Mouse (Mus musculus): ENCODE measurements around the gene Zfp663. TPM values are rescaled to one million over a fixed set of nuclear protein-coding genes. Genes with fewer than 3 reads are reported as not detected.

The Zfp663 gene
- polyA plus RNA-seq, 1 experiment = not detected

- TF ChIP-seq FLI1 (IDR thresholded peaks at IDR 0.05; ENCODE audit: low read length) = no peak
- TF ChIP-seq GATA1 (IDR thresholded peaks at IDR 0.05; ENCODE audit: borderline replicate concordance, low read length) = no peak
- Histone ChIP-seq H3K27me3 (replicated peaks) (peaks cover 39% of the 10 kb centered on the region), H3K4me1 (peaks cover 7% of the 10 kb centered on the region; the same call in 1 of the 2 replicates), H3K36me3 (replicated peaks; ENCODE audit: low read length) (no peaks in the 10 kb centered on the region), H3K9me3 (peaks cover 23% of the 10 kb centered on the region), H3K4me3 (replicated peaks) (no peak overlapping the region)
These were observed 6.9 kb upstream of the Zfp663 start for GRCm38 (mm10) chr2:165375478-165375877.

DNA sequence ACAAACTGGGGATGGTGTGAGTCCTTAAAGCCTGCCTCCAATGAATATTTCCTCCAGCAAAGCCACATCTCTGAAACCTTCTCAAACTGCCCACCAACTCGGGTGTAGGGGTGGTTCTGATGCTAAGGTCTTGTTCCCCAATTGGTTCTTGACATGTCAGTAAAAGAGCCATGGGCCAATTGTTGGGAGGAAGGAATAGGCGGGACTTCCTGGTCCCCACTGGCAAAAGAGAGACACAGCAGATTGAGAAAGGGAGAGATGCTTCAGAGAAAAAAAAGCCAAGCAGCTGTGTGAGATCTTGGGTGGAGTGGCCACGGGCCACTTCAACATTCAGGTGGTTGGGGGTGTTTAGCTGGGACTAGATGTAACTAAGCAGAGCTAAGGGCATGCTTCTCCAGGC lies 2.5 kb upstream of the Zfp663 start:
- Histone ChIP-seq H3K9me3 (peaks cover 11% of the 10 kb centered on the region; the same call in 1 of the 2 replicates), H3K27me3 (replicated peaks) (peaks cover 52% of the 10 kb centered on the region), H3K4me1 (peaks cover 26% of the 10 kb centered on the region), H3K36me3 (replicated peaks; ENCODE audit: low read length) (no peaks in the 10 kb centered on the region), H3K4me3 (replicated peaks) (no peak overlapping the region)
- no peak for TF ChIP-seq FLI1 (IDR thresholded peaks at IDR 0.05; ENCODE audit: low read length)
- TF ChIP-seq GATA1 (IDR thresholded peaks at IDR 0.05; ENCODE audit: borderline replicate concordance, low read length) = no peak

GRCm38 (mm10) chr2:165370348-165370747 lies 1.8 kb upstream of the Zfp663 start:
- H3K36me3 ChIP-seq (replicated peaks; ENCODE audit: low read length) = no peaks in the 10 kb centered on the region
- peaks cover 54% of the 10 kb centered on the region for H3K27me3 ChIP-seq (replicated peaks)
- H3K4me1 ChIP-seq = peaks cover 19% of the 10 kb centered on the region
- TF ChIP-seq FLI1 (IDR thresholded peaks at IDR 0.05; ENCODE audit: low read length) (no peak), GATA1 (IDR thresholded peaks at IDR 0.05; ENCODE audit: borderline replicate concordance, low read length) (no peak)
- H3K4me3 ChIP-seq (replicated peaks) = no peak overlapping the region
- H3K9me3 ChIP-seq = peaks cover 11% of the 10 kb centered on the region; the same call in 1 of the 2 replicates

DNA sequence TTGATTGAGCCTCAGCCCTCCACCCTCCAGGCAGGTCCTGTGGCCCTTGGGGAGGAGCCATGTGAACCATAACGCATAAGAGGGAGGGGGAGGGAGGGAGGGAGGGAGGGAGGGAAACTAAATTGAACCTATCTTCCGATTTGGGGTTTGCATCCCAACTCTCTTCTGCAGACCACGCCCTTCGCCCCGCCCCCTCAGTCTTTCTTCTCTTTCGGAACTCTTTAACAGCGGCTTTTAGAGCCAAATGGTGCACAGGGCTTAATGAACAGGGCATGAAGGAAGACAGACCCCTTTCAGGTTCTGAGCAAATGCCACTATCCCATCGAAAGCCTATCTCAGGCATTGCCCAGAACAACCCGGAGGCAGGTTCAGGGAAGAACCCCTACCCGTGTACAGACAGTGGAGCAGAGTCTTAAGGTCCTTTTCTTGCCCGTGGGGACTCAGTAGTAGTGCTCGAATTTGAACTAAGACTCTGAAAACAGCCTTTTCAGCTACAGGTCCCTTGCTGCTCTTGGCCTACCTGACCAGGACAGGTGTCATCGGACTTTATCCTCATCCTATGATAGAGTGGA lies 575 bp downstream of the Zfp663 start:
- H3K4me3 ChIP-seq (replicated peaks) = peak overlapping the region; percentile 53
- peaks cover 5% of the 10 kb centered on the region for H3K9me3 ChIP-seq
- peaks cover 59% of the 10 kb centered on the region for H3K27me3 ChIP-seq (replicated peaks)
- peaks cover 30% of the 10 kb centered on the region for H3K4me1 ChIP-seq
- TF ChIP-seq FLI1 (IDR thresholded peaks at IDR 0.05; ENCODE audit: low read length) (no peak), GATA1 (IDR thresholded peaks at IDR 0.05; ENCODE audit: borderline replicate concordance, low read length) (no peak)
- H3K36me3 ChIP-seq (replicated peaks; ENCODE audit: low read length) = no peaks in the 10 kb centered on the region

DNA sequence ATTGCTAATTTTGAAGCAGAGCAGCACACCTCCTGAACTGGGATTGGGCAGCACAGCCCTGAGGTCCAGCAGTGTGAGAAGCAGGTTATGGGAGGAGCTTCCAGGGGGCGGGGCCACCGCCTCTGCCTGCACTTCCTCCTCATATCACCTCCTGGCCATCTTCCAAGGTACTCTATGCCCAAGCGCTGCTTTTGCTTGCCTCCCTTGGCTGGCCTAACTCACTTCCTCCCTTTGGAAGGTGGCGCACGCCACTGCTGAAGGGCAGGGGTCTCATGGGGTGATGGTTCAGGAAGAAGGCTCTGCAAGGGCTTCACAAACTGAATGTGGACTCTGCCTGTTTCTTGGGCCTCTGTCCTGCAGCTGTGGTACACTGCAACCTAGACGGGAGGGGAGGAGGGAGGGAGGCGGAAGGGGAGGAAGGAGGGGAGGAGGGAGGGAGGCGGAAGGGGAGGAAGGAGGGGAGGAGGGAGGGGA lies 1.4 kb downstream of the Zfp663 start:
- Histone ChIP-seq H3K4me1 (peaks cover 30% of the 10 kb centered on the region), H3K9me3 (peaks cover 6% of the 10 kb centered on the region), H3K27me3 (replicated peaks) (peaks cover 64% of the 10 kb centered on the region), H3K36me3 (replicated peaks; ENCODE audit: low read length) (no peaks in the 10 kb centered on the region), H3K4me3 (replicated peaks) (no peak overlapping the region)
- TF ChIP-seq FLI1 (IDR thresholded peaks at IDR 0.05; ENCODE audit: low read length) (no peak), GATA1 (IDR thresholded peaks at IDR 0.05; ENCODE audit: borderline replicate concordance, low read length) (no peak)

GRCm38 (mm10) chr2:165364334-165365091 lies 4.0 kb downstream of the Zfp663 start:
- Histone ChIP-seq H3K27me3 (replicated peaks) (peaks cover 63% of the 10 kb centered on the region), H3K9me3 (peaks cover 6% of the 10 kb centered on the region)
- TF ChIP-seq GATA1 (IDR thresholded peaks at IDR 0.05; ENCODE audit: borderline replicate concordance, low read length) = no peak
- no peak for TF ChIP-seq FLI1 (IDR thresholded peaks at IDR 0.05; ENCODE audit: low read length)

DNA sequence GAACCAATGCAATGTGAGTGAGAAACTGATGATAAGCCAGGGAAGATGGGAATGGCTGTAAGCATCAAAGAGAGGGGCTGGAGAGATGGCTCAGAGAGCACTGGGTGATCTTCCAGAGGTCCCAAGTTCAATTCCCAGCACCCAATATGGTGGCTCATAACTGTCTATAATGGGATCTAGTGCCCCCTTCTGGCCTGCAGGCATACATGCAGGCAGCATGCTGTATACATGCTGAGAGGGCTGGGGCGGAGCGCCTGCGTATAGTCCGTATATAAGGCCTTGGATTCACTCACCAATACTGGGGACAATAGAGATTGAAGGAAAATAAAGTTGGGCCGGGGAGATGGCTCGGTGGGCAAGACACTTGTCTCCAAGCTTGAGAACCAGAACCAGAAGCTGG lies 5.2 kb downstream of the Zfp663 start:
- H3K36me3 ChIP-seq (replicated peaks; ENCODE audit: low read length) = no peaks in the 10 kb centered on the region
- H3K9me3 ChIP-seq = peaks cover 6% of the 10 kb centered on the region
- H3K4me1 ChIP-seq = peaks cover 27% of the 10 kb centered on the region
- TF ChIP-seq FLI1 (IDR thresholded peaks at IDR 0.05; ENCODE audit: low read length) (no peak), GATA1 (IDR thresholded peaks at IDR 0.05; ENCODE audit: borderline replicate concordance, low read length) (no peak)
- no peak overlapping the region for H3K4me3 ChIP-seq (replicated peaks)
- H3K27me3 ChIP-seq (replicated peaks) = peaks cover 57% of the 10 kb centered on the region

More at GRCm38 (mm10) chr2:165364334-165365091, 4.0 kb downstream of the Zfp663 start:
- H3K4me3 ChIP-seq (replicated peaks) = peak overlapping the region; percentile 79
- no peaks in the 10 kb centered on the region for H3K36me3 ChIP-seq (replicated peaks; ENCODE audit: low read length)
- H3K4me1 ChIP-seq = peaks cover 30% of the 10 kb centered on the region

DNA sequence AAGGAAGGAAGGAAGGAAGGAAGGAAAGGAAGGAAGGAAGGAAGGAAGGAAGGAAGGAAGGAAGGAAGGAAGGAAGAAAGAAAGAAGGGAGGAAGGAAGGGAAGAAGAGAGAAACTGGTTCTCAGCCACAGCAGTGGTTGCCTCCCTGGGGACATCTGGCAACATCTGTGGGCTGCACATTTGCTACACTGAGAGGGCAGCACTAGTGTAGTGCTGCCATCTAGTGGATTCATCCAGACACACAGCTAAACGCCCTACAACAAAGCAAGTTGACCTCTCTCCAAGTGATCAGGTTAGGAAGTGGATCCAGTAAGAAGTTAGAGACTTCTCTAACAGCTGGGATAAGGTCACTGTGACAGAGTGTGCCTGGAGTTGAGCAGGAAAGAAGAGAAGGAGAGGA lies 7.7 kb downstream of the Zfp663 start:
- TF ChIP-seq GATA1 (IDR thresholded peaks at IDR 0.05; ENCODE audit: borderline replicate concordance, low read length) = no peak
- TF ChIP-seq FLI1 (IDR thresholded peaks at IDR 0.05; ENCODE audit: low read length) = no peak
- no peak overlapping the region for H3K4me3 ChIP-seq (replicated peaks)
- peaks cover 51% of the 10 kb centered on the region for H3K27me3 ChIP-seq (replicated peaks)
- no peaks in the 10 kb centered on the region for H3K36me3 ChIP-seq (replicated peaks; ENCODE audit: low read length)
- peaks cover 6% of the 10 kb centered on the region for H3K9me3 ChIP-seq
- peaks cover 12% of the 10 kb centered on the region for H3K4me1 ChIP-seq

DNA sequence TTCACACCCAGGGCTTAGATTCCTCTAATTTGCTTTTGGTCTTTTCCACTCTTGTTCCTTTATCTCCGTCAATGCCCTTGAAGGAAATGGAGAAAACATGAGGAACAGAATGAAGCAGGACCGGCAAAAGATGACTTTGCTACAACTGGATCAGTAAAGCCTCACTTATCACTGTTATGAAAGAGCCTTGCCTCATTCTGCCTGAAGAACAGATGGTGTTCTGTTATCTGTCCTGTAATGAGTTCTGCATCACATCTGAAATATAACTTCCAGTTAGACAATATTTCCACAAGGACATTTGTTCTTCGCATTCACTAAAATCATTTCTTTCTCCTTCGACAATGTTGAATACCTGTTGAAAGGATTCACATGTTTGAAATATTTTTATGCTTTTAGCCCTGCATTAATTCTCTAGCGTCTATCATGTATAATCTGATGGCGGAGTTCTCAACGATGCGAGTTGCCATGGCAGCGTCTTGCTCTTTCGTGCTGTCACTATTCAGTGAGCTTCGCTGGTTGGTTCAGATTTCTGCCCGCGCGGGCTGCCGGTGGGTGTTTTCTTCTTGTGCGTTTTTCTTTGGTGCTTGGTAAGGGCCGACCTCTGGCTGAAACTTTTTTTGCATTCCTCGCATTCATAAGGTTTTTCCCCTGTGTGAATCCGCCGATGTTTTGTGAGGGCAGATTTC lies 16.6 kb downstream of the Zfp663 start:
- H3K27me3 ChIP-seq (replicated peaks) = peaks cover 27% of the 10 kb centered on the region
- H3K36me3 ChIP-seq (replicated peaks; ENCODE audit: low read length) = no peaks in the 10 kb centered on the region
- peaks cover 51% of the 10 kb centered on the region for H3K9me3 ChIP-seq
- no peak overlapping the region for H3K4me3 ChIP-seq (replicated peaks)
- TF ChIP-seq FLI1 (IDR thresholded peaks at IDR 0.05; ENCODE audit: low read length) (no peak), GATA1 (IDR thresholded peaks at IDR 0.05; ENCODE audit: borderline replicate concordance, low read length) (no peak)
- H3K4me1 ChIP-seq = no peaks in the 10 kb centered on the region

Data from megakaryocyte, embryonic 14.5 days (primary cell).